Mouse (Mus musculus): Measurements from ENCODE around the gene Sh3rf3. TPM values are rescaled to one million over a fixed set of nuclear protein-coding genes. Genes with fewer than 3 reads are reported as not detected.

Gene Sh3rf3
- polyA plus RNA-seq, 1 experiment: 0.44 TPM

DNA sequence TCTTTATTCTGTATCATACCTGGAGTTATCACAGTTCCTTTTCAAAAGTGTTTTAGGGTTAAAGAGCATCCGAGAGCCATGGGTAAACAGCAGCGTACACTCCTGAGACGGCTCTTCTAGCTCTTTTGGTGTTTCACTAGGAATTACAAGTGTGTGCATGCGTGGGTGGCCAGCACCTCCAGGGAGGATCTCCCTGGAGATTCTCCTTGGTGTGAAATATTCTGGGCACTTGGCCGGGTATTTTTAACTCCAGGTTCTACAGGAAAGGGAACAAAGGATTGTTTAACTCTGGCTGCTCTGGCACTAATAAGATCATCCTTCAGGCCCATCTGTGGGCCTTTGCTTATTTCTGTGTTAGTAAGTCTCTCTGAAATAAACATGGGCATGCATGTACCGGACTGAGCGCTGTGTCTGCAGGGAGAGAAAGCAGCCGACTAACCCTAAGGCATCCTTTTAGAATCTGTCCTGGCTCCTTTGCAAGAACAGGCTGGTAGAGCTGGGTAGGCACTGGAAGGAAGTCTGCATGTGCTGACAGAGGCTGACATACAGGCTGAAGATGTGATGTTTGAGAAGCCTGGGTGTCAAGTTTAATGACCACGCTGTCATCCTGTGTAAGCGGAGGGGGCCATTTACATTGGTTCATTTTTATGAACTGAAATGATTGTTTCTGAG lies 58.1 kb downstream of the Sh3rf3 start:
- Histone ChIP-seq H3K27ac (ENCODE audit: insufficient read depth, low read depth, low read length) (no peak overlapping the region), H3K27me3 (ENCODE audit: control insufficient read depth, insufficient read depth, low read length) (no peaks in the 10 kb centered on the region), H3K36me3 (ENCODE audit: control insufficient read depth, insufficient read depth, low read length) (no peaks in the 10 kb centered on the region), H3K4me1 (ENCODE audit: control insufficient read depth, insufficient read depth, insufficient read length, low read length) (no peaks in the 10 kb centered on the region), H3K4me3 (ENCODE audit: low read depth, low read length) (no peak overlapping the region)
- no peak for TF ChIP-seq CTCF (IDR thresholded peaks at IDR 0.05; ENCODE audit: extremely low read depth, insufficient read length, insufficient replicate concordance, low read depth, low read length)
- no peak for TF ChIP-seq POLR2A (IDR thresholded peaks at IDR 0.05; ENCODE audit: low read depth, low read length)
- WGBS: 74% methylated on average over 10 of the region's 10 CpGs

DNA sequence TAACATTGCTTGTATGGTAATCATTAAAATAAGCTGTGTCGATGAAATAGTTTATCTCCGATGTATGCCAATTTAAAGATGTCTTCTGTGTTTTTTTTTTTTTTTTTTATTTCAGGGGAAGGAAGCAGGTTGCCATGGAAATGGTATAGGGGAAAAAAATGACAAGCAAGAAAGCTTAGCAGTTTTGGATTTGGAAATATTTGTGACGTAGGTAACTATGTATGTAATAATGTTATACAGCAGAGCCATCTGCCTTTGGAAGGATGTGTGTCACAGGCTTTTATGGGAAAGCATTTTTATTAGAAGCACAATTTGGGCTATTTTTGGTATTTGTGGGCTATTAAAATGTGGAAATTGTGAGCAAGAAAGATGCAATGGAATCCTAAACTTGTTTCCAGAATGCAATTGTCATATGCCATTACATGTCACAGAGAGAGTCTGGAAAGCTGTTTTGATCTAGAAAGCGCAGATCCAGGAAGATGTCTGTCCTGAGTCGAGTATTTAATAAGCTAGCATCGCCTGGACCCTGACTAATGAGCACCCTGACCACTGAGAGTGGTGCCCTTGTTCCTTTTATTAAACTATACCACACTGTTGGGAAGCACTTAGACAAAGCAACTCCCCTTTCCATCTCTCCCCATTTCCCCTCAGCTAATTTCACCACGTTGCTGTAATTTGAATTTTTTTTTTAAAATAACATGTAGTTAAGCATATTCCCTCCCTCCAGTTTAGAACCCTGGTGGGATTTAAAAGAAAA lies 58.8 kb downstream of the Sh3rf3 start:
- TF ChIP-seq POLR2A (IDR thresholded peaks at IDR 0.05; ENCODE audit: low read depth, low read length): no peak
- TF ChIP-seq CTCF (IDR thresholded peaks at IDR 0.05; ENCODE audit: extremely low read depth, insufficient read length, insufficient replicate concordance, low read depth, low read length): no peak
- Histone ChIP-seq H3K4me3 (ENCODE audit: low read depth, low read length) (no peak overlapping the region), H3K4me1 (ENCODE audit: control insufficient read depth, insufficient read depth, insufficient read length, low read length) (no peaks in the 10 kb centered on the region), H3K27ac (ENCODE audit: insufficient read depth, low read depth, low read length) (no peak overlapping the region), H3K36me3 (ENCODE audit: control insufficient read depth, insufficient read depth, low read length) (no peaks in the 10 kb centered on the region), H3K27me3 (ENCODE audit: control insufficient read depth, insufficient read depth, low read length) (no peaks in the 10 kb centered on the region)
- WGBS: 78% methylated on average over 7 of the region's 7 CpGs

DNA sequence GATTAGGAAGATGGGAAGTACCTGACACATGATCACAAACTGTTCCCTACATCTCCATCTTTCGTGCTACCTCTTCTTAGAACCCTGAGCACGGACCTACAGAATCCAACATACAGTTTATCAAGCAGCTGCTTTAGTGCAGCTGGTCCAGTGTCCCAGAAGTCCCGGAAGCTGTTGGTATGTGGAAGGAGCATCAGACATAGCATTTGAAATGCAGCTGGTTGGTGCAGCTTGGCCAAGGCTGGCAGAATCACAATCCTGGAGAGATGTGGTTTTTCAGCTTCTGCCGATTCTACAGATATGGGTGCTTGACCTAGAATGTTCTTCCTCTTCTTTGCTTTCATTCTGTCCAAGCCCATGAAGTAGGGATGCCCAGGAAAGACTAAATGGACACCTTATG lies 64.7 kb downstream of the Sh3rf3 start:
- 85% methylated on average over 4 of the region's 4 CpGs for WGBS
- Histone ChIP-seq H3K4me1 (ENCODE audit: control insufficient read depth, insufficient read depth, insufficient read length, low read length) (no peaks in the 10 kb centered on the region), H3K36me3 (ENCODE audit: control insufficient read depth, insufficient read depth, low read length) (no peaks in the 10 kb centered on the region), H3K4me3 (ENCODE audit: low read depth, low read length) (no peak overlapping the region), H3K27me3 (ENCODE audit: control insufficient read depth, insufficient read depth, low read length) (no peaks in the 10 kb centered on the region), H3K27ac (ENCODE audit: insufficient read depth, low read depth, low read length) (no peak overlapping the region)
- TF ChIP-seq CTCF (IDR thresholded peaks at IDR 0.05; ENCODE audit: extremely low read depth, insufficient read length, insufficient replicate concordance, low read depth, low read length): no peak
- TF ChIP-seq POLR2A (IDR thresholded peaks at IDR 0.05; ENCODE audit: low read depth, low read length): no peak

- H3K27me3 ChIP-seq (ENCODE audit: control insufficient read depth, insufficient read depth, low read length): no peaks in the 10 kb centered on the region
- H3K4me1 ChIP-seq (ENCODE audit: control insufficient read depth, insufficient read depth, insufficient read length, low read length): no peaks in the 10 kb centered on the region
- H3K4me3 ChIP-seq (ENCODE audit: low read depth, low read length): no peak overlapping the region
- H3K27ac ChIP-seq (ENCODE audit: insufficient read depth, low read depth, low read length): no peak overlapping the region
- 82% methylated on average over 4 of the region's 4 CpGs for WGBS
- TF ChIP-seq POLR2A (IDR thresholded peaks at IDR 0.05; ENCODE audit: low read depth, low read length) (no peak), CTCF (IDR thresholded peaks at IDR 0.05; ENCODE audit: extremely low read depth, insufficient read length, insufficient replicate concordance, low read depth, low read length) (no peak)
- H3K36me3 ChIP-seq (ENCODE audit: control insufficient read depth, insufficient read depth, low read length): no peaks in the 10 kb centered on the region
Observed at GRCm38 (mm10) chr10:58878636-58879035, 65.5 kb downstream of the Sh3rf3 start.

GRCm38 (mm10) chr10:58882741-58883140 lies 69.6 kb downstream of the Sh3rf3 start:
- WGBS: 75% methylated on average over 2 of the region's 2 CpGs
- Histone ChIP-seq H3K27ac (ENCODE audit: insufficient read depth, low read depth, low read length) (no peak overlapping the region), H3K27me3 (ENCODE audit: control insufficient read depth, insufficient read depth, low read length) (no peaks in the 10 kb centered on the region), H3K36me3 (ENCODE audit: control insufficient read depth, insufficient read depth, low read length) (no peaks in the 10 kb centered on the region), H3K4me3 (ENCODE audit: low read depth, low read length) (no peak overlapping the region), H3K4me1 (ENCODE audit: control insufficient read depth, insufficient read depth, insufficient read length, low read length) (no peaks in the 10 kb centered on the region)
- TF ChIP-seq POLR2A (IDR thresholded peaks at IDR 0.05; ENCODE audit: low read depth, low read length) (no peak), CTCF (IDR thresholded peaks at IDR 0.05; ENCODE audit: extremely low read depth, insufficient read length, insufficient replicate concordance, low read depth, low read length) (no peak)

DNA sequence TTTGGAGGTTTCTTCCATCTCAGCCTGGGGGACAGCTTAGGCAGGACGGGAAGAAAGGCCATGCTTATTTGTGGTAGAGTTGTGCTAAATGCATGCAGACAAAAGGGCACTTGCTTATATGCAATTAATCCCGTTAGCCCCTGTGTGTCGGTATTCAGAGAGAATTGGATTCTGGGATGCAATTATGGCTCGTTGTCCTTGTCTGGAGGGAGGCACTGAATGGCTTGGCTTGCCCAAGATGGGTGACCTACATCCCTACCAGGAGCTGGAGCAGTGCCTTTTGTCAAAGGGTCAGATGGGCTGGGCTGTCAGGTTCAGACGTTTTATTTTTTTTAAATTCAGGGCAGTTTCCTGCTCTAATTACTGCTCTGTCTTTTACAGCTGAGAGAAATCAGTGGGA lies 72.2 kb downstream of the Sh3rf3 start:
- WGBS: 60% methylated on average over 5 of the region's 5 CpGs
- TF ChIP-seq POLR2A (IDR thresholded peaks at IDR 0.05; ENCODE audit: low read depth, low read length) (no peak), CTCF (IDR thresholded peaks at IDR 0.05; ENCODE audit: extremely low read depth, insufficient read length, insufficient replicate concordance, low read depth, low read length) (no peak)

DNA sequence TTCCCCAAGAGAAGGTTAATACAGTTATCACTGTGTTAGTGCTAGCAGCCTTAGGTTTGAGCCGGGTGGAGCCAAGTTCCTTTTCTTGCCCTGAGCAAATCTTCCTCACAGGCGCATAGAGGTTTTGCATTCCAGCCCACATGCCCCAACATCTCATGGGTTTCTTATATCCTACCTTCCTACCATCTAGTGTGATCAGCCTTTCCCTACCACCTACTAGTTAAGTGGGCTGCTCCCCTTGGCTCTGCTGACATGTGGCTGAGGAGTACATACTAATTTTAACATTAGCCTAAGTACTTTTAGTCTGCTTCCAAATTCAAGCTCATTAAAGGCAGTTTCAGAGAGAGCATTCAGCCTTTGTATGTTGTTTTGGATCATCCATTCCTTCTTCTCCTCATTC lies 72.7 kb downstream of the Sh3rf3 start:
- H3K27ac ChIP-seq (ENCODE audit: insufficient read depth, low read depth, low read length): no peak overlapping the region
- no peaks in the 10 kb centered on the region for H3K4me1 ChIP-seq (ENCODE audit: control insufficient read depth, insufficient read depth, insufficient read length, low read length)
- no peak overlapping the region for H3K4me3 ChIP-seq (ENCODE audit: low read depth, low read length)
- TF ChIP-seq POLR2A (IDR thresholded peaks at IDR 0.05; ENCODE audit: low read depth, low read length): no peak
- TF ChIP-seq CTCF (IDR thresholded peaks at IDR 0.05; ENCODE audit: extremely low read depth, insufficient read length, insufficient replicate concordance, low read depth, low read length): no peak
- no peaks in the 10 kb centered on the region for H3K27me3 ChIP-seq (ENCODE audit: control insufficient read depth, insufficient read depth, low read length)
- 92% methylated on average over 2 of the region's 2 CpGs for WGBS
- H3K36me3 ChIP-seq (ENCODE audit: control insufficient read depth, insufficient read depth, low read length): no peaks in the 10 kb centered on the region

More for the DNA sequence above, 72.2 kb downstream of the Sh3rf3 start:
- Histone ChIP-seq H3K27ac (ENCODE audit: insufficient read depth, low read depth, low read length) (no peak overlapping the region), H3K36me3 (ENCODE audit: control insufficient read depth, insufficient read depth, low read length) (no peaks in the 10 kb centered on the region), H3K27me3 (ENCODE audit: control insufficient read depth, insufficient read depth, low read length) (no peaks in the 10 kb centered on the region), H3K4me3 (ENCODE audit: low read depth, low read length) (no peak overlapping the region), H3K4me1 (ENCODE audit: control insufficient read depth, insufficient read depth, insufficient read length, low read length) (no peaks in the 10 kb centered on the region)

All from small intestine, adult 2 months (tissue).